Mouse (Mus musculus) stomach, postnatal 0 days (tissue): ENCODE measurements at regions not wholly inside any gene's neighbourhood (a gene's known extent, or its start where the extent isn't known, plus 50 kb on each side); places are given as distances from the start of the nearest gene placed in this dataset.

Experiments used
- CTCF ChIP-seq: IDR thresholded peaks from 2 replicates; pipeline ENCODE4 v1.5.1; 2016; ENCODE audit warnings: antibody characterized with exemption, low read depth, mild to moderate bottlenecking, moderate library complexity
- EP300 ChIP-seq: optimal IDR thresholded peaks from 2 replicates; pipeline ENCODE3; 2016; ENCODE audit warnings: antibody characterized with exemption

DNA sequence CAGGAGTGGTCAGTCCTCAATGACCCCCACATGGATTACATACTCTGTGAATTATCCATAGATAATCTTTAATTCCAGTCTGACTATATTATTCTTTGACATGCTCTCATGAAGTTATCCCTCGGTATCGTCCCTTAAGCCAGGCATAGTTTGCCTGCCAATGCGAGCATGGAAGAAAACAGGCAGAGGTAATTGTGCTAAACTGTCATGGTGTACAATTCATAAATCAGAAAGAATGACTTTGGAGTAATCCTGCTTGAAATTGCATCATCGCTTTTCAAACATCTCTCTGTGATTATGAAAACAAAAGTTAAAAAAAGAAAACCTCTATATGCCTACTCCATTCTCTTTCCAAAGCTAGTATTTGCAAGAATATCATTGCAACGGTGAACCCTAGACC, 307.9 kb upstream of the Ubash3b start:
- no peak for TF ChIP-seq CTCF
- TF ChIP-seq EP300 = no peak
